Mouse (Mus musculus) hematopoietic stem cell, adult 5-6 weeks (primary cell): ENCODE data around the gene Evl. TPM values are rescaled to one million over a fixed set of nuclear protein-coding genes. Genes with fewer than 3 reads are reported as not detected.

Experiments used
- ATAC-seq, 2 experiments: fragments of 125-278 bp in 1 of 2; replicated peaks in 1 of 2; 2 replicates each; pipeline ENCODE4 v1.8.0; 2016 to 2017; ENCODE audit warnings: inconsistent platforms in 2 of 2, mild to moderate bottlenecking in 2 of 2, moderate number of reproducible peaks in 2 of 2, low read depth in 1 of 2, moderate TSS enrichment in 1 of 2; ENCODE audit not compliant: low FRiP score in 2 of 2, poor library complexity in 2 of 2, severe bottlenecking in 2 of 2, insufficient read depth in 1 of 2, low TSS enrichment in 1 of 2
- total RNA-seq: library from RNA; stranded (forward); fragments of 172-1452, 232-1000 nt; gene quantifications from 2 replicates; pipeline ENCODE4 v1.2.3, GENCODE M21; 2017

The Evl gene
- total RNA-seq, 1 experiment from 2014 or later, result 19.3 TPM

DNA sequence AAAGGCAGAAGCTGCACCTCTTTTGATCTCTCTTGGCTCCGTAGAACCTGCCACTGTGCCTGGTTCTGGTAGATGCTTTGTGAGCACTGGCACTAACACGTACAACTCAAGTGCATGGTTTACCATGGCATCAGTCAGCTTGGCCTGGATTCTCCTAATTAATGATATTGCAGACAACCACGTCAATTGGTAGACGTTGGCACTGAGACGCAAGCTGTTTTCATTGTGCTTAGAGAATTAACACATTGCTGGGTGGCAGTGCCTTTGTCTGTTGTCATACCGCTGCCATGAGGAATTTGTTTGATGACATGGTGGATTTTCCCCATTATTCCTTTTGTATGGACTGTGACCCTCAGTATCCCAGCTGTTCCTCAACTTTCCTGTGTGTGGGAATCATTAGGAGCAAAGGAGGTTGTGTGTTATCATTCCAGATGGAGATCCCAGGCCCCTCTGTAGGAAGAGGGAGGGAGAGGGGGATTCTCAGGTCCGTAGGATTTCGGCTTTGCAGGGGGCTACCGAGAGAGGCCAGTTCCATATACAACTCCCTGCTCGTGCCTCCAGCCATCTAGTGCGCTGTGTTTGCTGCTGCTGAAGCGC lies 10.5 kb downstream of the Evl start:
- ATAC-seq, result no peak

DNA sequence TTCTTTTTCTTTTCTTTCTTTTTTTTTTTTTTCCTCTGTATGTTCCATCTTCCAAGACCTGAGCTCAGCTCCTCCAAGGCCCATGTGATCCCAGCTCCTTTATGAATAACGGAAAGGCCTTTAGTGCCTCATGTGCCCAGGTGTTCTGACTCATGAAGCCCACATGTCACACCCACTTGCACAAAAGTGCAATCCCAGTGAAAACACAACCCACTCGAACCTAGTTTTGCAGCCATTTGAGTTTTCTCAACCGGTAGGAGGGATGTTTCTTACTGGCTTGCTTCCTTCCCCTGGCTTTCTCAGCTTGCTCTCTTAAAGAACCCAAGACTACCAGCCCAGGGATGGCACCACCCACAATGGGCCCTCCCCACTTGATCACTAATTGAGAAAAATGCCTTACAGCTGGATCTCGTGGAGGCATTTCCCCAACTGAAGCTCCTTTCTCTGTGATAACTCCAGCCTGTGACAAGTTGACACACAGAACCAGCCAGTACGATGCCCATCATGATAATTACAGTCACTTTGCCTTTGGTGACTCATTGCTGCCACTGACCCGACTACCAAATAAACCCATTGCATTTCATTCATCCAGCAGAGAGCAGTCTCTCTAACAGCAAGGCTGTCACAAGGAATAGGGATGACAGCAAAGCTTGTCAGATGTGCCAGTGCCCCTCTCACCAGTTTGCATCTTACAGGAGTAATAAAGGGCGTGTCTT lies 24.8 kb downstream of the Evl start:
- ATAC-seq, result no peak

DNA sequence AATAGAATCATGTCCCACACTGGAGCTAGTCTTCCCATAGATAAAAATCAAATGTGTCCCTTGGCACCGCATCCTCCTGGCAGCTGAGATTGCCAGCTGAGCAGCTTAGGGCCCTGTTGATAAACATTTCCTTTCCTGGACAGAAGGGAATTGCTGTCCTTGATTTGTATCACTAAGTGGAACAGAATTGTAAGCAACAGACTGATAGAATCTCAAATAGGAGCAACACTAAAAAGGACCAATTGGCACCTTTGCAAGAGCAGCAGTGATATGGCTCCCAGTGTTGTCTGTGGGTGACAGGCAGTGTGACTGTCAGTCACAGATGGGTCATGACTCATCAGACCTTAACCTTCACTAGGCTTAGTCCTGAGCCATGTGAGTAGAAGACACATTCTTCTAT lies 29.3 kb downstream of the Evl start:
- no peak for ATAC-seq

DNA sequence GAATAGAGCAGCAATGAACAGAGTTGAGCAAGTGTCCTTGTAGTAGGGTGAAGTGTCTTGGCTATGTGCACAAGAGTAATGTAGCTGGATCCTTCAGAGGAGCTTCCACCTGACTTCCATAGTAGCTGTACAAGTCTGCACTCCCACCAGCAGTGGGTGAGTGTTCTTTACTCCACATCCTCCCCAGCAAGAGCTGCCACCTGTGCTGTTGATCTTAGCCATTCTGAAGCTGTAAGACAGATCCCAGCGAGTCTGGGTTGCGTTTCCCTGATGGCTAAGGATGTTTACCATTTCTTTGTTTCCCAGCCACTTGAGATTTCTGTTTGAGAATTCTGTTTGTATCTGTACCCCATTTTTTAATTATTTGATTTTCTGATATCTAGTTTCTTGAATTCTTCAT lies 35.6 kb downstream of the Evl start:
- no peak for ATAC-seq

DNA sequence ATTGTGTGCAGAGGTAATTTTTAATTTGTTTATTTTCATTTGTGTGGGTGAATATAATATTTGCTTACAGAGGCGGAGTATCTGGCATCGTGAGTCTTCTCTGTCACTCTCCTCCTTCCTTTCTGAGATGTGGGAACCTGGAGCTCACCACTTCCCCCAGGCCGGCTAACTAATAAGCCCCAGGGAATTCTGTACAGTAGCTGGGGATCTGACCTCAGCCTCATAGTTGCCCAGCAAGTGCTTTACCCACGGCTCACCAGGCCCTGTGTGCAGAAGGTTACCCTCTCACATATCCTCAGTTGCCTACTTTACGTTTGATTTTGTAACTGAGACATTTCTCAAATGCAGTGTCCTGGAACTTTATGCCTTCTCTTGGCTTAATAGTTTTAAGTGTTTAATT lies 37.1 kb downstream of the Evl start:
- ATAC-seq, result no peak

DNA sequence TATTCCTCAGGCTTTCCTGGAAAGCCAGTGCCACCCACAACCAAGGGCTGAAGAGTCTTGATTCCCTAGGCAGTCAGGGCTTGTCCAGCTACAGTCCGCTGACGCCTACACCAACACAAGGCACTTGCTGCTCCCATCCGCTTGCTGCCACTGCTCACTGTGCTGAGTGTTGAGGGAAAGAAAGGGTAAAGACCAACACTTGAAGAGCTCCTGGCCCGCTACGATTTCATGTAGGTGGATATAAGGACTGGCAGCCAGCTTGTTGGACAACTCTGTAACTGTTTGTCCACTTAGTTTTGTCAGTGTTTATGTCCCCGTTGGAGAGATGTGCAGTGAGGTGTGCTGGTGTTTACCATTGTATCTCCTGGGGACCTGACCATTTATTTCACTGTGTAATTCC lies 38.3 kb downstream of the Evl start:
- no peak for ATAC-seq

DNA sequence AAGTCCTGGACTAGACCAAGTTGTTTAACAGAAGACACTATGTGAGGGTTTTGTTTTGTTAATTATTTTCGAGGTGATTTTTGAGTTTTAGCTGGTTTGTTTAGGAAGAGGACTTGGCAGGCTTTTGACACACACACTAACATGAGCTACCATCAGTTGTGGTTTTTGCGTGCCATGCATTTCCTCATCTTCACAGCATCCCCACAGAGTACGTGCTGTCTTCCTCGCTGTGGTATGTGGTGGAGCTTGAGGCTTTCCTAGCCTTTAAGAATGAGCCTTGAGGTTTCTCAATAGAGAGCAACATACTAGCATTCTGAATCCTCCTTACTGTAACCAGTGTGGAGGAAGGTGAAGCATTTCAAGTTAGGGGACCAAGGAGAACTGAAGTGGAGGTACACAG lies 46.3 kb downstream of the Evl start:
- peak; percentile 71 to 73 for ATAC-seq

DNA sequence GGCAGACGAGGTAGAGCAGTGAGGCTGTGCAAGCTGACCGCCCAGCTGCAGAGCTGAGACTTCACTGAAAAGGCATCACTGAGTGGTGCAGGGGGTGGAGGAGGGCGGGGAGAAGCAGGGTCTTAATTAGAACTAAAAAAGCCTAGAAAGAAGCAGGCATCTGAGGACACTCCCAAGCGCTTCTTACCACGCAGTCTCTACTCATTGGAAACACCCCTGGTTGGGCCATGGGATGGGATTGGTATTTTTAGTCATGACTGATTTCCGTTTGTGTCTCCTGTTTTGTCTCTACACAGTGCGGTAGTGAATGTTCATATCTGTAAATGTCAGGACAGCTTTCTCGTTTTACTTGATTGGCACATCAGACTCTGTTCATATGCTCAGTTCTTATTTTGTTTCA lies 46.8 kb downstream of the Evl start:
- no peak for ATAC-seq

DNA sequence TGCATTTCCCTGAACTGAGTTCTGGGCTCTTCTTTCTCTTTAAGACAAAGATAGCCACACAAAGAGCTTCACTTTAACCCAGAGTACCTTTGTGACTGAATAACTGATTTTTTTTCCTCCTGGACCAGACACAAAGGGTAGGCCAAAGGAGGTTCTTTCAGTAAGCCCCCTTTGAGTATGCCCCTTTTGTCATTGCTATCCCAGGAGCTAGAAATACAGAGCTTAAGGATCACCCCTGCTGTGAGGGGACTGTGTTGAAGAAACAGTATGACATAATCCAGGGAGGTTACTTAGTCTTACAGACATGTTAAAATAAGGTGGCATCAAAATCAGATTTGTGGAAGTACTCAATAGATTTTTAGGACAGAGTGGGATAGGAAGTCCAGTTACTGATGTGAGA lies 50.0 kb downstream of the Evl start:
- no peak for ATAC-seq

DNA sequence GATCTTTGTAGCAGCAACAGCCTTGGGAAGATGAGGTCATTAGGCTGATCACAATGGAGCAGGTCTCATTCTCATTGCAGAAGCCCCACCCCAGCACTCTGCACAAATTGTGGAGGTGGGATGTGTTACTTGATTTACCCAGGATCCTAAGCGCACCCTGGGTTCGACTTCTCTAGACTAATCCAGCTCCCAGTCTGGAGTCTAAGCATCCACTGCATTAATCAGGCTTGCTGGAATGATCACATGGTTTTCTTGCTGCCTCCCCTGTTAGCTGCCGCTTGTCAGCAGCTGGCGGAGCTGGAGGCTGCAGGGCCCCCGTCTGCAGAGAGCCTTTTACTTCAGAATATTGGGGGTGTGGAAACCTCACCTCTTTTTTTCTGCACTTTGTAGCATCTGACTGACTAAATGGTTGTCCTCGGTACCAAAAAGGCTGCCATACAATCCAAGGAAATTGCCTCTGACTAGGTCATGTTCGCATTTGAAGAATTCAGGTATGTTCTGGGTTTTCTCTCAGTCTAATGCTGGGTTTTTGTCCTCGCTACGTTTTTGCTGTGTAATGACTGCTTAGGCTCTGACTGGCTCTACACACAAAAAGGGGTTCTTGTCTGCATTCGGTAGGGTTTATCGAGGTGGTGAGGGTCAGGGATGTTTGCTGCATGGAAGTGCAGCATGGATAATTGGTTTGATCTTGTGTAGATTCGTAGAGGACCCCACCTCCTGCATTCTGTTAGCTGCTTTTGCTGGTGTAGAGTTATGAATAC lies 51.2 kb downstream of the Evl start:
- ATAC-seq, result 0 out of 4 replicates have a peak, but pooled peaks of 1 of the 2 experiments have one; percentile 33

DNA sequence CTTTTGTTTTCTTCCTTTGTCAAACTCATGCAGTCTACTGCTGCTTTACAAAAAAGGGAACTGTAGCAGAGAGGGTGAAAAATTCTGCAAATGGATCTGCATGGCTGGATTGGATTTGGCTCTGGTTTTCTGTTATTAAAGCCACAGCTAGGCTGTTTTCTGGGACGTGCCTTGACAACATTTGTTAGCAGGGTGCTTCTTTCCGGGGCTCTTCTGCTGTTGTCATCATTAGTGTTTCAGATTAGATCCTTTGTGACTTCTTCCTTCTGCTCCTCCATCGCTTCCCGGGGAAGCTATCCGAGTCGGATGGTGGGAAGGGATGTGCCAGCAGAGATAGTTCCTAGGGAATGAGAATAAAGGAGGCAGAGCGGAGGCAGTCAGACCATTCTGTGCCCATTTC lies 51.8 kb downstream of the Evl start:
- ATAC-seq, result no peak

DNA sequence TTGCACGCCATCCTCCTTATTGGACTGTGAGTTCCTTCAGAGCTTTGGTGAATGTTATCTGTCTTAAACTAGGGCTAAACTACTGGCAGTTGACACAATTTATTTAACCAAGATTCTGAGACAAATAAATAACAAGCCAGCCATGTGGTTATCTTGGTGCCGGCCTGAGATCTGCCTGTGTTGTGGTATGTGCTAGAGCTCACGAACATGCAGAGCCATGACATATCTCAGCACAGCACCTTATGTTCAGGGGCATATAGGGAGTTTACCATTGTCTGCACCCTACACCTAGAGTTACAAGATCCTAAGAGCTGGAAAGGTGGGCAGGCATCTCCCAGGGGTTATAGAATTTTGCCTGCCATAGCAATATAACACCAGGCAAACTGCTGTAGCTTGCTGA lies 54.9 kb downstream of the Evl start:
- no peak for ATAC-seq

DNA sequence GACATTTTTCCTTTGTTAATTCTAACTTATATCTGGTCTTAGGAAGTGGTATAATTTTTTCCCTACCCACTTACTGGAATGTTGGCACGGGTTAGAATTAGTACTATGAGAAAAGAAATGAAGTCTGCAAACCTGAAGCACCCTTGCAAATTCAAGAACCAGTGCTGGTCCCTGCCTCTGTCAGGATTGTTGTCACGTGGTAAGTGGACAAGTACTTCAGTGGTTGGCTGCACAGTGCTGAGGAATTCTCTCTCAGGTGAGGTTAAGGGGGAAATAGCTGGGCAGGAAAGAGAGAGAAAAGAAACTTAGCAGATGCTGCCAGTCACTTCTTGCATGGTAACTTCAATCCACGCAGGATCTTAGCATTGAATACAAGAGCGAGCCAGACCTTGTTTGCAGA lies 55.7 kb downstream of the Evl start:
- ATAC-seq, result no peak

DNA sequence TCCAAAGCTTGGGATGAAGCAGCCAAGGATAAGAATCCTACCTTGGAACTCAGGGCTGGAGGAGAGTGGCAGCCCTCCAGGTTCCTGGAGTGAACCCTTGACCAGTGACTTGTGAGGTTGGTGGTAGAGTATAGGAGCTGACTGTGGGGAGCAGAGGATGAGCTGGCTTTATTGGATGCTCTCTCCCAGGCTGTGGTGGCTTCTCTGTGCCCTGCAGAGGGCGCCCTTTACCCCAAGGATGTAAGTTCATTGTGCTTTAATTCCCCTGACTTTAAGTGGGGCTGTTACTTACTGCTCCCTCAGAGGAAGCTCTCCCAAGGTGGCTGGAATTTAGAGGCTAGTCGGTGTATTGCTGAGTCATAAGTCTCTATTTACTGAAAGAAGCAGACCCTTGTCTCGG lies 58.6 kb downstream of the Evl start:
- ATAC-seq, result peak; percentile 82 to 83

DNA sequence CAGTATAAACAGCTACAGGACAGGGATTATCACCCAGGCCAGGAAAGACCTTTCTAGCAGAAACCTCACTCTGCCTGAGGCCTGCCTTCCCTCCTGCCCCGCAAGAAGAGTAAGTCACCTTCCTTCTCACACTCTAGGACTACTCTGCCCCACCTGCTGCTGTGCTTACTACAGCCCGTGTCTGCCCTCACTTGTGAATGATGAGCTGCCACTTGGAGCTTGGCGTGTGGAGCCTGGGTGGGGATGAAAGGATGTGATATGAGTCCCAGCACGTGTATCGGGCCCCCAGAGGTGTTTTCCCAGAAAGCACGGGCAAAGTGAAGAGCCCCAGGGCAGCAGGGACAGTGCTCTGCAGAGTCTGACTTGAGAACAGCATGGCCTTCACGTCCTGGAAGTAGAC lies 63.0 kb downstream of the Evl start:
- ATAC-seq, result no peak

DNA sequence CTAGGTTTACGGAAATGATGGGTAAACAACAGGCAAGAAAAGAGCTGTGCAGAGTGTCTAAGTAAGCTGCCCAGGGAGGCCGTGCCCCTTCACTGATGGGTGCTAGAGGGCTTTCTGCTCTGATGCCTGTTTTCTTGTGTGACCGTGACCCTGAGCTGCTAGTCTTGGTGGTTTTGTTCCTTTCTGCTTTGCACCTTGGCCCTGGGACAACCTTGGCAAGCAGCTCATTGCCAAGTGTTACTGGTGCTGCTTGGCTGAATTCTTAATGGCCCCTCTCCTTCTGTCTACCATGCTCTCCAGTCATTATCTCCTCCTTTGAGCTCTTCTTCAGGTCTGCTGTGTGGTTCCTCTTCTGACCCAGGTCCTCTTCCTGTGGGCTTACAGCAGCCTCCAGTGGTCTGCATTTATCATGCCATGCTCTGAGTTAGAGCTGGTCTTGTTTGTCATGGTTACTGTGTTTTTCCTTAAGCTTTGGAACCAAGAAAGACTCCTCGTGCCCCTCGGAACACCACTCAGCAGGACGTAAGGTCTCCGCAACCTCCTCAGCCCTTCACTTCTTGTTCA lies 65.4 kb downstream of the Evl start:
- peak; percentile 15 to 52; a peak in 2 of 4 replicates for ATAC-seq

DNA sequence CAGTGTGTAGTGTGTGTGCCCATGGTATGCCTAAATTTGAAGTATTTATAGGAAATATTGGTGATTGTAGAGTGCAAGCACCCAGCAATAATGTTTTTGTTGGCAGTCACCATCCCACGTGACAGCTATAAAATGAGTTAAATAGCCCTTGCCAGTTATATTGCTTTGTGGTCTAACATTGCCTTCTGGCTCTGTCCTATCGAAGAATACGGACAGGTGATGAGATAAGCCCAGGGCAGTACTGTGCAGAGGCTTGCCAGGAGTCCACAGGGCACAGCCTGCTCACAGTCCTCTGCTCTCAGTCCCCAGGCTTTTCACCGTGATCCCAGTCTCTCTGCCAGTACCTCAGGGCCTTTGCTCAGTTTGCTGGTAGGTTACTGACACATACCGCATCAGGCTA lies 67.9 kb downstream of the Evl start:
- no peak for ATAC-seq

DNA sequence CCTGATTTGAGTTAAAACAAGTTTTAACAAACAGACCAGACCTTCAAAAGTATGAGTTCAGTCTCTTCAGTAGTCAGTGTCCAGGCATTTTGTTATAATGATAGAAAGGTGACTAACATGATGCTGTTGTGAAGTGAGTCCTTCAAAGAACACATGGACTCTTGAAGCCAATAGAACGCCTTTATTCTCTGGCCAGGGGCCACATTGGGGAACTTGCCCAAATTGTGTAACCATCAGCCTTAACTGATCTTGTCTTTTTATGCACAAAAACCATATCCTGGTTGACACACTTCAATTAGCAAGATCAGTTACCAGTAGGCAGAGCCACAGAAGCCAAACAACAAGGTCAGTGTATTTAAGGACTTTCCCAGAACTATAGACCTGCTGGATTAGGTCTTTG lies 75.0 kb downstream of the Evl start:
- no peak; a peak in 1 of 4 replicates for ATAC-seq
